Comparison of ENCODE assay signal across 10 mouse cellular contexts in the genomic region with DNA sequence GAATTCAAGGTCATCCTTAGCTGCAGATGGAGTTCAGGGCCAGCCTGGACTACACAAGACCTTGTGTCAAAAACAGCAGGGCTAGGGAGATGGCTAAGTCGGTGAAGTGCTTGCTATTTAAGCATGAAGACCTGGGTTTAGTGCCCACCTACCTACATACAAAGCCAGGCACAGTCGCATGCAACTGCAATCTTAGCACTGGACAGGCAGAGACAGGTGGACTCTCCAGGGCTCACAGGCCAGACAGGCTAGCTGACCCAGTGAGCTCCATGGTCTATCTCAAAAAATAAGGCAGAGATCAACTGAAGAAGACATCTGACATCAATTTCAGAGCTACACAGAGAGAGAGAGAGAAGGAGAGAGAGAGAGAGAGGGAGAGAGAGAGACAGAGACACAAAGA. TPM values are rescaled to one million over a fixed set of nuclear protein-coding genes. Genes with fewer than 3 reads are reported as not detected.
DNase-seq lines count a peak whose midpoint lies in the region; ATAC-seq lines count a peak whose summit lies in the region.
"Had no signal": no experiment of that assay in that cellular context is flagged by ENCODE, and none has a peak within 500 bp of the region (broad histone marks: within the 10 kb centered on the region; RNA-seq: fewer than 3 reads in every experiment).

No protein-coding gene starts in this region.

- intact Hi-C loops in heart, postnatal 10 days (cut with DNase I) = no loop called here

- no peak overlapping the region for H3K9ac ChIP-seq in heart, embryonic 14.5 days (ENCODE audit: low read length)
- H3K9ac ChIP-seq in embryonic facial prominence, embryonic 15.5 days = no peak overlapping the region
- H3K9ac ChIP-seq: liver, embryonic 13.5 days had no signal

- H3K36me3 ChIP-seq in heart, embryonic 14.5 days (ENCODE audit: control insufficient read depth, insufficient read depth, low read length) = no peaks in the 10 kb centered on the region
- peaks cover 33% of the 10 kb centered on the region for H3K36me3 ChIP-seq in embryonic facial prominence, embryonic 10.5 days (replicated peaks)
- no peaks in the 10 kb centered on the region for H3K36me3 ChIP-seq in embryonic facial prominence, embryonic 15.5 days
- H3K36me3 ChIP-seq in limb, embryonic 10.5 days = peaks cover 33% of the 10 kb centered on the region
- H3K36me3 ChIP-seq: liver, embryonic 13.5 days had no signal

- no peak for DNase-seq in heart, postnatal 10 days
- DNase-seq in embryonic facial prominence, embryonic 10.5 days (ENCODE audit: low spot score) = no peak
- no peak for DNase-seq in limb, embryonic 10.5 days (ENCODE audit: low spot score)
- DNase-seq in frontal cortex, postnatal 14 days (ENCODE audit: low spot score in 2 of 2) = no peak
- no peak for DNase-seq in layer of hippocampus, postnatal 10 days (ENCODE audit: low spot score in 2 of 2)
- DNase-seq in left cerebral cortex, adult 8-10 months (ENCODE audit: low spot score in 2 of 2) = no peak
- DNase-seq: liver, embryonic 13.5 days had no signal

- peak overlapping the region; percentile 74 to 95 for H3K27ac ChIP-seq in heart, embryonic 14.5 days (replicated peaks in 1 of 2; ENCODE audit: control insufficient read depth in 1 of 2, insufficient read depth in 1 of 2, low read depth in 2 of 2, low read length in 2 of 2)
- peak overlapping the region; percentile 96 for H3K27ac ChIP-seq in embryonic facial prominence, embryonic 10.5 days (replicated peaks)
- peak overlapping the region; percentile 48; the same call in 1 of the 2 replicates for H3K27ac ChIP-seq in embryonic facial prominence, embryonic 15.5 days (replicated peaks)
- 0 out of 2 replicates have a peak overlapping the region, but pooled peaks have one; percentile 32 for H3K27ac ChIP-seq in limb, embryonic 10.5 days
- H3K27ac ChIP-seq: liver, embryonic 13.5 days; macrophage had no signal

- 69% methylated on average over 2 of the region's 2 CpGs for WGBS in heart, embryonic 14.5 days
- 84% methylated on average over 2 of the region's 2 CpGs for WGBS in embryonic facial prominence, embryonic 10.5 days
- 61% methylated on average over 2 of the region's 2 CpGs for WGBS in embryonic facial prominence, embryonic 15.5 days
- WGBS in limb, embryonic 10.5 days = 90% methylated on average over 2 of the region's 2 CpGs

- no peaks in the 10 kb centered on the region for H3K27me3 ChIP-seq in heart, embryonic 14.5 days (ENCODE audit: control insufficient read depth, insufficient read depth, low read length)
- no peaks in the 10 kb centered on the region for H3K27me3 ChIP-seq in embryonic facial prominence, embryonic 10.5 days (replicated peaks; ENCODE audit: low read depth, poor library complexity, severe bottlenecking)
- H3K27me3 ChIP-seq in embryonic facial prominence, embryonic 15.5 days = no peaks in the 10 kb centered on the region
- no peaks in the 10 kb centered on the region for H3K27me3 ChIP-seq in limb, embryonic 10.5 days (ENCODE audit: low read depth, poor library complexity, severe bottlenecking)

- H3K9me3 ChIP-seq in heart, embryonic 14.5 days (ENCODE audit: control insufficient read depth, low read length) = no peaks in the 10 kb centered on the region
- no peaks in the 10 kb centered on the region for H3K9me3 ChIP-seq in embryonic facial prominence, embryonic 10.5 days
- H3K9me3 ChIP-seq in embryonic facial prominence, embryonic 15.5 days (replicated peaks) = no peaks in the 10 kb centered on the region
- no peaks in the 10 kb centered on the region for H3K9me3 ChIP-seq in limb, embryonic 10.5 days (replicated peaks)
- H3K9me3 ChIP-seq: liver, embryonic 13.5 days had no signal

- no peak for ATAC-seq in heart, embryonic 14.5 days (ENCODE audit: insufficient number of reproducible peaks, insufficient read depth, low FRiP score, low read depth)
- no peak for ATAC-seq in embryonic facial prominence, embryonic 15.5 days (ENCODE audit: insufficient number of reproducible peaks, low FRiP score, low TSS enrichment, low read depth)

- no peak overlapping the region for H3K4me3 ChIP-seq in heart, embryonic 14.5 days (ENCODE audit: control insufficient read depth in 1 of 2, insufficient read depth in 1 of 2, low read depth in 1 of 2, low read length in 2 of 2)
- H3K4me3 ChIP-seq in embryonic facial prominence, embryonic 10.5 days = peak overlapping the region; percentile 32; the same call in 1 of the 2 replicates
- no peak overlapping the region for H3K4me3 ChIP-seq in embryonic facial prominence, embryonic 15.5 days (replicated peaks)
- peak overlapping the region; percentile 4; the same call in 1 of the 2 replicates for H3K4me3 ChIP-seq in limb, embryonic 10.5 days
- H3K4me3 ChIP-seq: liver, embryonic 13.5 days had no signal

- peaks cover 33 to 56% of the 10 kb centered on the region in 2 experiments for H3K4me1 ChIP-seq in heart, embryonic 14.5 days (ENCODE audit: control insufficient read depth in 2 of 2, insufficient read depth in 2 of 2, low read length in 2 of 2)
- H3K4me1 ChIP-seq in embryonic facial prominence, embryonic 10.5 days = peaks cover 72% of the 10 kb centered on the region
- peaks cover 62% of the 10 kb centered on the region for H3K4me1 ChIP-seq in embryonic facial prominence, embryonic 15.5 days
- H3K4me1 ChIP-seq in limb, embryonic 10.5 days = peaks cover 71% of the 10 kb centered on the region

- 0 out of 2 replicates have a peak overlapping the region, but pooled peaks have one; percentile 9 for H3K4me2 ChIP-seq in heart, embryonic 14.5 days (ENCODE audit: low read length)
- no peak overlapping the region for H3K4me2 ChIP-seq in embryonic facial prominence, embryonic 15.5 days (replicated peaks)
- H3K4me2 ChIP-seq: liver, embryonic 13.5 days had no signal

RNA-seq across cellular contexts. Expression of gene Dixdc1, which starts 15.2 kb away (rescaled TPM):
- polyA plus RNA-seq in heart, embryonic 14.5 days (2014; fragmentation: Nextera tagmentation; extraction: Ambion mirVana) = 11.9 and 12.5 TPM in 2 replicates
- 1 to 10 TPM; 7.4 to 7.7 TPM for total RNA-seq in heart, postnatal 10 days (2021)
- polyA plus RNA-seq in embryonic facial prominence, embryonic 10.5 days (2016; fragmentation: Nextera tagmentation; extraction: Ambion mirVana) = 31.6 and 32.6 TPM in 2 replicates
- polyA plus RNA-seq in embryonic facial prominence, embryonic 15.5 days (2015; fragmentation: Nextera tagmentation; extraction: Ambion mirVana) = 13.7 and 17.2 TPM in 2 replicates
- 33.8 and 36.8 TPM in 2 replicates for polyA plus RNA-seq in limb, embryonic 10.5 days (2016; fragmentation: Nextera tagmentation; extraction: Ambion mirVana)
- 10 to 100 TPM; 65.0 to 66.6 TPM for total RNA-seq in layer of hippocampus, postnatal 10 days (2021)
- 10 to 100 TPM; 67.0 to 85.3 (median 71.8) TPM for total RNA-seq in left cerebral cortex, adult 8-10 months (2022)

RNA-seq across cellular contexts. Expression of gene 2310030G06Rik, which starts 22.2 kb away (rescaled TPM):
- 10.3 and 11.4 TPM in 2 replicates for polyA plus RNA-seq in heart, embryonic 14.5 days (2014; fragmentation: Nextera tagmentation; extraction: Ambion mirVana)
- 1 to 10 TPM; 3.6 to 5.6 TPM for total RNA-seq in heart, postnatal 10 days (2021)
- polyA plus RNA-seq in embryonic facial prominence, embryonic 10.5 days (2016; fragmentation: Nextera tagmentation; extraction: Ambion mirVana) = 3.8 and 4.1 TPM in 2 replicates
- 9.5 TPM in 2 replicates for polyA plus RNA-seq in embryonic facial prominence, embryonic 15.5 days (2015; fragmentation: Nextera tagmentation; extraction: Ambion mirVana)
- polyA plus RNA-seq in limb, embryonic 10.5 days (2016; fragmentation: Nextera tagmentation; extraction: Ambion mirVana) = 2.6 and 2.8 TPM in 2 replicates
- total RNA-seq in layer of hippocampus, postnatal 10 days (2021) = 1 to 10 TPM; 1.3 to 1.8 TPM
- 1 to 10 TPM; 2.7 to 3.7 (median 3.1) TPM for total RNA-seq in left cerebral cortex, adult 8-10 months (2022)
- polyA plus RNA-seq: macrophage had no signal

RNA-seq across cellular contexts. Expression of gene Cryab, which starts 27.0 kb away (rescaled TPM):
- polyA plus RNA-seq in heart, embryonic 14.5 days (2014; fragmentation: Nextera tagmentation; extraction: Ambion mirVana) = 1,286 and 1,345 TPM in 2 replicates
- 1,000 to 10,000 TPM; 1,315 to 1,426 TPM for total RNA-seq in heart, postnatal 10 days (2021)
- 12.3 and 12.9 TPM in 2 replicates for polyA plus RNA-seq in embryonic facial prominence, embryonic 10.5 days (2016; fragmentation: Nextera tagmentation; extraction: Ambion mirVana)
- 139 and 178 TPM in 2 replicates for polyA plus RNA-seq in embryonic facial prominence, embryonic 15.5 days (2015; fragmentation: Nextera tagmentation; extraction: Ambion mirVana)
- 2.4 and 3.1 TPM in 2 replicates for polyA plus RNA-seq in limb, embryonic 10.5 days (2016; fragmentation: Nextera tagmentation; extraction: Ambion mirVana)
- total RNA-seq in layer of hippocampus, postnatal 10 days (2021) = 10 to 100 TPM; 43.1 to 44.7 TPM
- total RNA-seq in left cerebral cortex, adult 8-10 months (2022) = 100 to 1,000 TPM; 157 to 185 (median 170) TPM

RNA-seq across cellular contexts. Expression of gene Hspb2, which starts 28.0 kb away (rescaled TPM):
- 312 and 322 TPM in 2 replicates for polyA plus RNA-seq in heart, embryonic 14.5 days (2014; fragmentation: Nextera tagmentation; extraction: Ambion mirVana)
- total RNA-seq in heart, postnatal 10 days (2021) = 100 to 1,000 TPM; 119 to 133 TPM
- 2.8 and 3.7 TPM in 2 replicates for polyA plus RNA-seq in embryonic facial prominence, embryonic 10.5 days (2016; fragmentation: Nextera tagmentation; extraction: Ambion mirVana)
- polyA plus RNA-seq in embryonic facial prominence, embryonic 15.5 days (2015; fragmentation: Nextera tagmentation; extraction: Ambion mirVana) = 61.2 and 79.5 TPM in 2 replicates
- polyA plus RNA-seq in limb, embryonic 10.5 days (2016; fragmentation: Nextera tagmentation; extraction: Ambion mirVana) = not detected in 2 replicates
- total RNA-seq in layer of hippocampus, postnatal 10 days (2021) = 1 to 10 TPM in 1 of 2 experiments, under 1 TPM in 1; 0.85 to 1.1 TPM
- total RNA-seq in left cerebral cortex, adult 8-10 months (2022) = 1 to 10 TPM in 3 of 4 experiments, under 1 TPM in 1; 0.74 to 2.4 (median 1.9) TPM
- polyA plus RNA-seq: macrophage had no signal

RNA-seq across cellular contexts. Expression of gene Fdxacb1, which starts 43.9 kb away (rescaled TPM):
- polyA plus RNA-seq in heart, embryonic 14.5 days (2014; fragmentation: Nextera tagmentation; extraction: Ambion mirVana) = 9.0 and 9.1 TPM in 2 replicates
- total RNA-seq in heart, postnatal 10 days (2021) = 1 to 10 TPM; 6.6 to 6.9 TPM
- 13.2 and 13.4 TPM in 2 replicates for polyA plus RNA-seq in embryonic facial prominence, embryonic 10.5 days (2016; fragmentation: Nextera tagmentation; extraction: Ambion mirVana)
- polyA plus RNA-seq in embryonic facial prominence, embryonic 15.5 days (2015; fragmentation: Nextera tagmentation; extraction: Ambion mirVana) = 10.8 and 11.3 TPM in 2 replicates
- polyA plus RNA-seq in limb, embryonic 10.5 days (2016; fragmentation: Nextera tagmentation; extraction: Ambion mirVana) = 12.6 and 14.0 TPM in 2 replicates
- total RNA-seq in layer of hippocampus, postnatal 10 days (2021) = 1 to 10 TPM; 5.5 to 6.2 TPM
- 1 to 10 TPM; 5.3 to 6.6 (median 5.8) TPM for total RNA-seq in left cerebral cortex, adult 8-10 months (2022)

Comparison
In these comparisons a context has a peak if more than half of its experiments do, and no peak if none do; other contexts are left out.
1. H3K4me3 ChIP-seq: peak in embryonic facial prominence, embryonic 10.5 days (single experiment) and limb, embryonic 10.5 days (single experiment); none in heart, embryonic 14.5 days (0 of 2) and embryonic facial prominence, embryonic 15.5 days (single experiment).
2. RNA of gene Cryab, which starts 27.0 kb away (polyA plus RNA-seq): 1,286 to 1,345 TPM in heart, embryonic 14.5 days and 139 to 178 TPM in embryonic facial prominence, embryonic 15.5 days; 12.3 to 12.9 TPM in embryonic facial prominence, embryonic 10.5 days and 2.4 to 3.1 TPM in limb, embryonic 10.5 days; every median in the first group is over 10 times any median in the second.
3. H3K27ac ChIP-seq: peak in every context shown above with its lines; median percentile 96 in embryonic facial prominence, embryonic 10.5 days; 84 in heart, embryonic 14.5 days; 48 in embryonic facial prominence, embryonic 15.5 days; 32 in limb, embryonic 10.5 days.